Mouse (Mus musculus) embryonic facial prominence, embryonic 10.5 days (tissue): ENCODE results near the gene Sec1. TPM values are rescaled to one million over a fixed set of nuclear protein-coding genes. Genes with fewer than 3 reads are reported as not detected.

Experiments
- DNase-seq: peaks from one replicate; pipeline ENCODE4 v3.0.0-alpha.2; 2017; ENCODE audit warnings: low spot score
- H3K27ac ChIP-seq: fragments of 300-500 bp; sonication (generic); replicated peaks from 2 replicates; pipeline ENCODE4 v1.5.1; 2016; ENCODE audit warnings: mild to moderate bottlenecking
- H3K27me3 ChIP-seq: fragments of 300-500 bp; sonication (generic); replicated peaks from 2 replicates; pipeline ENCODE4 v1.6.1; 2016; ENCODE audit warnings: low read depth, mild to moderate bottlenecking; ENCODE audit not compliant: poor library complexity, severe bottlenecking
- H3K36me3 ChIP-seq: fragments of 300-500 bp; sonication (generic); replicated peaks from 2 replicates; pipeline ENCODE4 v1.6.1; 2016; ENCODE audit warnings: mild to moderate bottlenecking, moderate library complexity
- H3K4me1 ChIP-seq: fragments of 300-500 bp; sonication (generic); 2 replicates; pipeline ENCODE4 v1.6.1; 2016
- H3K4me3 ChIP-seq: fragments of 300-500 bp; sonication (generic); 2 replicates; pipeline ENCODE4 v1.5.1; 2016; ENCODE audit warnings: mild to moderate bottlenecking, moderate library complexity
- H3K9me3 ChIP-seq: fragments of 300-500 bp; sonication (generic); 2 replicates; pipeline ENCODE4 v1.6.1; 2016; ENCODE audit warnings: mild to moderate bottlenecking
- WGBS: fragments of 180-500 bp; shearing (Covaris S2); methylation state at CpG from one replicate; pipeline ENCODE4 v1.1.7; 2016; 5-methylcytosine and 5-hydroxymethylcytosine counted together
- polyA plus RNA-seq: library from polyadenylated mRNA; unstranded; fragments of >200 nt; fragmentation: Nextera tagmentation; extraction: Ambion mirVana; gene quantifications from 2 replicates; pipeline ENCODE4 v1.2.1, GENCODE M21; 2016

Sec1 gene
- 0.55 and 0.64 TPM in 2 replicates for polyA plus RNA-seq

DNA sequence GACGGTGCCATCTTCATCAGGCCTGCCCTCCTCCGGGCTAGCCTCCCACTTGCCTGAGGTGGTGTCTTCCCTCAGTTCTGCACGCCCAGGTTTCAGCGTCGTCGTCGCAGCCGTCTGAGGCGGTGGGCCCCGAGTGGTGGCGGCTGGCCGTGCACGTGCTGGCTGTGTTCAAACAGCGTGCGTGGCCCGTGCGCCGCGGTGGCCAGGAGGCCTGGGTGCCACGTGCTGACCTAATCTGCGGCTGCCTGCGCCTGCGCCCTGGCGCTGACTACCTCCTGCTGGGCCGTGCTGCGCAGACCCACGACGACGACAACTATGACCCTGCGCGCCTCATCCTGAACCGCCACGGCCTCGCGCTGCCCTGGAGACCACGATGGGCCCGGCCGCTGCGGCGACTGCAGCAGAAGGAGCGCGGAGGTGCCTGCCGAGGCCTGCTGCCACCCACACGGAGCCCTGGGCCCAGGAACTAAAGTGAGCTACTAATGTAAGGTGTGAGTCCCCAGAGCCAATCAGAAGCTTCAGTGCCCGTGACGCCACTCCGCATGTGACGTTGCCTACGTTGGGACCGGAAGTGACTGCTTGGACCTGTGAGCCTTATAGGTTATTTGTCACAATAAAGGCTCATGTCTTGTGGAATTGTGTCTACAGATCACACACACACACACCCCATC, at the start of gene Sec1:
Gene Sec1, minus strand, starts transcription at position 482 of the 671 bp plus-strand sequence.
- Histone ChIP-seq H3K4me1 (peaks cover 45% of the 10 kb centered on the region), H3K9me3 (no peaks in the 10 kb centered on the region), H3K4me3 (no peak within 1 kb of the TSS), H3K27ac (peak within 1 kb of the TSS; percentile 54), H3K36me3 (no peaks in the 10 kb centered on the region), H3K27me3 (peaks cover 19% of the 10 kb centered on the region)
- DNase-seq = no peak
- 88% methylated on average over 50 of the region's 50 CpGs for WGBS

- peak overlapping the region; percentile 42 for H3K4me3 ChIP-seq
- peaks cover 9% of the 10 kb centered on the region for H3K4me1 ChIP-seq
- H3K27ac ChIP-seq = no peak overlapping the region
- 36% methylated on average over 19 of the region's 19 CpGs for WGBS
- DNase-seq = no peak
- H3K36me3 ChIP-seq = no peaks in the 10 kb centered on the region
- 0 out of 2 replicates have a peak, but pooled peaks cover 4% of the 10 kb centered on the region for H3K9me3 ChIP-seq
- H3K27me3 ChIP-seq = peaks cover 16% of the 10 kb centered on the region
Measured at GRCm38 (mm10) chr7:45742338-45742737, 48.1 kb upstream of the Sec1 start.

- peak overlapping the region; percentile 42 for H3K4me3 ChIP-seq
- no peak for DNase-seq
Measured at GRCm38 (mm10) chr7:45741777-45742176, 47.6 kb upstream of the Sec1 start.

DNA sequence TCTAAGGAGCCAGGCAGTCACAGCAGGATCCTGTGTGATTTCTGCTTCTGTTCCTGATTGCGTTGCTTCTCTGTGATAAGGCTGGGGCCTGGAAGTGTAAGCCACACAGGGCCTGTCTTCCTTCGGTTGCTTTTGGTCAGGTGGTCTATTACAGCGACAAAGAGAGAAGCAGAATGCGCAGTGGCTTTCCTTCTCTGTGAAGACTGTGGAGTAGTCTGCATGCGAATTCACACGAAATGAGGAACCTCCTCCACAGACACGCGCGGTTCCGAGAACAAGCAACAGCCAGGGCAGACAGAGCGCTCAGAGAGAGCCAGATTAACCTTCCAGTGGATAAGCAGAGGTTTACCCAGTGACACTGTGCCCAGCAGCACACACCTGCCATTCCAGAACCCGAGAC, 47.1 kb upstream of the Sec1 start:
- H3K36me3 ChIP-seq = no peaks in the 10 kb centered on the region
- DNase-seq = no peak
- no peak overlapping the region for H3K27ac ChIP-seq
- peaks cover 16% of the 10 kb centered on the region for H3K27me3 ChIP-seq
- no peak overlapping the region for H3K4me3 ChIP-seq
- no peaks in the 10 kb centered on the region for H3K9me3 ChIP-seq
- peaks cover 9% of the 10 kb centered on the region for H3K4me1 ChIP-seq
- 89% methylated on average over 12 of the region's 12 CpGs for WGBS

More at GRCm38 (mm10) chr7:45741777-45742176, 47.6 kb upstream of the Sec1 start:
- H3K36me3 ChIP-seq = no peaks in the 10 kb centered on the region
- 0 out of 2 replicates have a peak, but pooled peaks cover 3% of the 10 kb centered on the region for H3K9me3 ChIP-seq
- no peak overlapping the region for H3K27ac ChIP-seq
- WGBS = 35% methylated on average over 11 of the region's 11 CpGs
- H3K4me1 ChIP-seq = peaks cover 9% of the 10 kb centered on the region
- H3K27me3 ChIP-seq = peaks cover 16% of the 10 kb centered on the region

GRCm38 (mm10) chr7:45739820-45740219, 45.6 kb upstream of the Sec1 start:
- peaks cover 9% of the 10 kb centered on the region for H3K4me1 ChIP-seq
- DNase-seq = no peak
- WGBS = 70% methylated on average over 10 of the region's 10 CpGs
- H3K27me3 ChIP-seq = peaks cover 16% of the 10 kb centered on the region
- H3K9me3 ChIP-seq = no peaks in the 10 kb centered on the region
- no peaks in the 10 kb centered on the region for H3K36me3 ChIP-seq
- H3K27ac ChIP-seq = no peak overlapping the region
- H3K4me3 ChIP-seq = no peak overlapping the region

- WGBS = 9% methylated on average over 9 of the region's 9 CpGs
- peak; percentile 85 for DNase-seq
- peaks cover 9% of the 10 kb centered on the region for H3K4me1 ChIP-seq
Measured at GRCm38 (mm10) chr7:45739162-45739763, 45.1 kb upstream of the Sec1 start.

GRCm38 (mm10) chr7:45733477-45733876, 39.3 kb upstream of the Sec1 start:
- peaks cover 23% of the 10 kb centered on the region for H3K4me1 ChIP-seq
- no peak overlapping the region for H3K4me3 ChIP-seq
- peaks cover 16% of the 10 kb centered on the region for H3K36me3 ChIP-seq
- H3K27ac ChIP-seq = no peak overlapping the region
- 87% methylated on average over 5 of the region's 5 CpGs for WGBS
- H3K9me3 ChIP-seq = no peaks in the 10 kb centered on the region
- H3K27me3 ChIP-seq = no peaks in the 10 kb centered on the region
- DNase-seq = no peak

More at GRCm38 (mm10) chr7:45739162-45739763, 45.1 kb upstream of the Sec1 start:
- Histone ChIP-seq H3K4me3 (no peak overlapping the region), H3K9me3 (no peaks in the 10 kb centered on the region), H3K27ac (no peak overlapping the region), H3K27me3 (peaks cover 16% of the 10 kb centered on the region), H3K36me3 (no peaks in the 10 kb centered on the region)

GRCm38 (mm10) chr7:45730727-45731431, 36.7 kb upstream of the Sec1 start:
- H3K4me1 ChIP-seq = peaks cover 23% of the 10 kb centered on the region
- H3K36me3 ChIP-seq = peaks cover 42% of the 10 kb centered on the region
- 14% methylated on average over 16 of the region's 16 CpGs for WGBS
- H3K27ac ChIP-seq = peak overlapping the region; percentile 77
- DNase-seq = peak; percentile 83
- H3K4me3 ChIP-seq = peak overlapping the region; percentile 23; the same call in 1 of the 2 replicates
- H3K27me3 ChIP-seq = no peaks in the 10 kb centered on the region
- H3K9me3 ChIP-seq = no peaks in the 10 kb centered on the region

GRCm38 (mm10) chr7:45727625-45728024, 33.4 kb upstream of the Sec1 start:
- Histone ChIP-seq H3K4me1 (peaks cover 23% of the 10 kb centered on the region), H3K27me3 (no peaks in the 10 kb centered on the region), H3K4me3 (no peak overlapping the region), H3K9me3 (no peaks in the 10 kb centered on the region), H3K27ac (no peak overlapping the region), H3K36me3 (peaks cover 75% of the 10 kb centered on the region)
- DNase-seq = no peak
- WGBS = 84% methylated on average over 3 of the region's 3 CpGs

DNA sequence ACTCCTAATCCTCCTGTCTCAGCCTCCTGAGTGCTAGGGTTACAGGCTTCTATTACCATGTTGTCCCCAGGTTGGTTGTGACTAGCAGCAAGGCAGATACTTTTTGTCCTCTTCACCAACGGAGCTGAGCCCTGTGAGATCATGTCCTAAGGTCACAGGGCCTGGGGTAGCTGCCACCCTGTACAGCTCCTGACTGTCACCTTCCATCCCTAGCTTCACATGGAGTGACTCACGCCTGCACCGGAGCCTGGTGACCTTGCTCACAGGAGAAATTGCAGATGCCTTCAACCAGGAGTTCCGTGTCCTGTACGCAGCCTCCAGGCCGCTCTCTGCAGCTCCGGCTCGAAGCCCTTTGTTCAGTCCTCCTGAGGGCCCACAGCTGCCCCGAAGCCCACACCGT, 32.2 kb upstream of the Sec1 start:
- Histone ChIP-seq H3K4me3 (peak overlapping the region; percentile 13; the same call in 1 of the 2 replicates), H3K9me3 (no peaks in the 10 kb centered on the region), H3K4me1 (peaks cover 21% of the 10 kb centered on the region), H3K27me3 (no peaks in the 10 kb centered on the region), H3K36me3 (peaks cover 87% of the 10 kb centered on the region), H3K27ac (no peak overlapping the region)
- no peak for DNase-seq
- WGBS = 94% methylated on average over 10 of the region's 10 CpGs

DNA sequence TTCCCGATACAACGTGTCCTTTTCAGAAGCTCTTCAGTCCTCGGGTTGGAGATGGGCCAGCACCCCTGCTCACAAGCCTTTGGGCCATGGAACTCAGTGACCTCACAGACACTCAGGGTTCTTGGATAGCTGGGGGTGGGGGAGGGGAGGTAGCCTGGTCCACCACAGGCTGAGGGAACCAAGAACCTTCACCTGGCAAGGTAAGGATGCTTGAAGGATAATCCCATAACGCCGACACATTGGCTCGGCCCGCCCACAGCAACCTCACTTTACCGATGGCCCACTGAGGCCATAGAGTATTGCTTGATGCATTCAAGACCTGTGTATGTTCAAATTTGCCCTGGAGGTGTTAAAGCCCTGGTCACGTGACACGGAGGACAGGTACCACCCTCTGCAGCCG, 31.5 kb upstream of the Sec1 start, which contains the start of gene Spaca4:
Gene Spaca4, minus strand, starts transcription at position 101 of the 400 bp plus-strand sequence.
- Histone ChIP-seq H3K4me3 (peak within 1 kb of the TSS; percentile 13; the same call in 1 of the 2 replicates), H3K36me3 (peaks cover 94% of the 10 kb centered on the region)

GRCm38 (mm10) chr7:45725151-45725550, 30.9 kb upstream of the Sec1 start:
- Histone ChIP-seq H3K27me3 (no peaks in the 10 kb centered on the region), H3K36me3 (peaks cover 99% of the 10 kb centered on the region), H3K9me3 (no peaks in the 10 kb centered on the region), H3K27ac (no peak overlapping the region), H3K4me3 (no peak overlapping the region), H3K4me1 (peaks cover 18% of the 10 kb centered on the region)
- 93% methylated on average over 9 of the region's 9 CpGs for WGBS
- DNase-seq = no peak

More for the DNA sequence above, 31.5 kb upstream of the Sec1 start, which contains the start of gene Spaca4:
- DNase-seq = no peak
- WGBS = 92% methylated on average over 11 of the region's 11 CpGs
- Histone ChIP-seq H3K9me3 (no peaks in the 10 kb centered on the region), H3K27ac (no peak within 1 kb of the TSS), H3K27me3 (no peaks in the 10 kb centered on the region), H3K4me1 (peaks cover 19% of the 10 kb centered on the region)
